Mouse (Mus musculus) MEL (cell line): ENCODE measurements around the gene Kcna3. TPM values are rescaled to one million over a fixed set of nuclear protein-coding genes. Genes with fewer than 3 reads are reported as not detected.

ENCODE experiments used
- DNase-seq: peaks from one replicate; pipeline ENCODE4 v3.0.0; 2011; ENCODE audit warnings: low read depth, low spot score
- H3K27ac ChIP-seq: 2 replicates; pipeline ENCODE4 v1.5.1; 2012; ENCODE audit warnings: low read depth, mild to moderate bottlenecking, control low read depth, low read length, moderate library complexity; ENCODE audit not compliant: control insufficient read depth
- H3K27me3 ChIP-seq, 2 experiments: fragments of 150-350 bp in 1 of 2; sonication (generic) in 1 of 2; 2 replicates each; pipeline ENCODE4 v1.6.1; 2012; ENCODE audit warnings: low read length in 2 of 2, mild to moderate bottlenecking in 2 of 2, improper control_type of control experiment in 1 of 2, moderate library complexity in 1 of 2; ENCODE audit not compliant: insufficient read depth in 2 of 2, control insufficient read depth in 1 of 2
- H3K36me3 ChIP-seq, 2 experiments: 2 replicates each; pipeline ENCODE4 v1.6.1; 2012 to 2014; ENCODE audit warnings: low read length in 2 of 2, improper control_type of control experiment in 1 of 2, inconsistent platforms in 1 of 2, mild to moderate bottlenecking in 1 of 2; ENCODE audit not compliant: insufficient read depth in 2 of 2, control insufficient read depth in 1 of 2
- H3K4me1 ChIP-seq, 2 experiments: fragments of 150-350 bp in 1 of 2; sonication (generic) in 1 of 2; 2 replicates each; pipeline ENCODE4 v1.6.1; 2012; ENCODE audit warnings: low read length in 2 of 2, improper control_type of control experiment in 1 of 2, mild to moderate bottlenecking in 1 of 2; ENCODE audit not compliant: insufficient read depth in 2 of 2, control insufficient read depth in 1 of 2
- H3K4me3 ChIP-seq, 2 experiments: fragments of 150-350 bp in 1 of 2; sonication (generic) in 1 of 2; 2 replicates each; pipeline ENCODE4 v1.5.1; 2012; ENCODE audit warnings: low read depth in 2 of 2, low read length in 2 of 2, mild to moderate bottlenecking in 2 of 2, moderate library complexity in 2 of 2, control low read depth in 1 of 2, improper control_type of control experiment in 1 of 2; ENCODE audit not compliant: control insufficient read depth in 1 of 2, insufficient read depth in 1 of 2
- H3K79me2 ChIP-seq: 2 replicates; pipeline ENCODE4 v1.6.1; 2012; ENCODE audit warnings: mild to moderate bottlenecking, low read length, moderate library complexity; ENCODE audit not compliant: control insufficient read depth, poor library complexity, insufficient read depth
- H3K9ac ChIP-seq: 2 replicates; pipeline ENCODE4 v1.6.1; 2012; ENCODE audit warnings: low read depth, mild to moderate bottlenecking, control low read depth, low read length, moderate library complexity; ENCODE audit not compliant: control insufficient read depth, poor library complexity, severe bottlenecking
- H3K9me3 ChIP-seq: fragments of 150-350 bp; sonication (generic); replicated peaks from 2 replicates; pipeline ENCODE4 v1.6.1; 2012; ENCODE audit warnings: mild to moderate bottlenecking, low read length, improper control_type of control experiment, moderate library complexity; ENCODE audit not compliant: insufficient read depth
- CTCF ChIP-seq, 3 experiments: IDR thresholded peaks in 2 of 3; conservative IDR thresholded peaks in 1 of 3; 2 replicates each; pipeline ENCODE4 v1.5.1; 2011 to 2012; ENCODE audit warnings: low read length in 3 of 3, low read depth in 2 of 3, mild to moderate bottlenecking in 2 of 3, improper control_type of control experiment in 1 of 3, inconsistent platforms in 1 of 3, mixed read lengths in 1 of 3, moderate library complexity in 1 of 3; ENCODE audit not compliant: control insufficient read depth in 1 of 3, insufficient read depth in 1 of 3, poor library complexity in 1 of 3, severe bottlenecking in 1 of 3
- GABPA ChIP-seq: IDR thresholded peaks from 2 replicates; pipeline ENCODE4 v1.6.1; 2012; ENCODE audit warnings: low read depth, mild to moderate bottlenecking, inconsistent platforms, low read length, improper control_type of control experiment, moderate library complexity
- GATA1 ChIP-seq: IDR thresholded peaks from 2 replicates; pipeline ENCODE4 v1.6.1; 2011; ENCODE audit warnings: low read depth, low read length, improper control_type of control experiment
- TAL1 ChIP-seq: IDR thresholded peaks from 2 replicates; pipeline ENCODE4 v1.6.1; 2012; ENCODE audit warnings: mild to moderate bottlenecking, inconsistent platforms, low read length, moderate library complexity, mixed read lengths
- USF2 ChIP-seq, 2 experiments: IDR thresholded peaks; 2 replicates each; pipeline ENCODE4 v1.6.1; 2011 to 2012; ENCODE audit warnings: improper control_type of control experiment in 2 of 2, low read length in 2 of 2, borderline replicate concordance in 1 of 2, inconsistent platforms in 1 of 2, low read depth in 1 of 2, mild to moderate bottlenecking in 1 of 2; ENCODE audit not compliant: insufficient read depth in 1 of 2
- ZC3H11A ChIP-seq: IDR thresholded peaks from 2 replicates; pipeline ENCODE4 v1.6.1; 2012; ENCODE audit warnings: low read depth, mild to moderate bottlenecking, inconsistent platforms, low read length, improper control_type of control experiment
- ZKSCAN1 ChIP-seq: IDR thresholded peaks from 2 replicates; pipeline ENCODE4 v1.6.1; 2012; ENCODE audit warnings: low read depth, mild to moderate bottlenecking, inconsistent platforms, low read length, improper control_type of control experiment, moderate library complexity
- ZMIZ1 ChIP-seq: IDR thresholded peaks from 2 replicates; pipeline ENCODE4 v1.6.1; 2012; ENCODE audit warnings: low read depth, mild to moderate bottlenecking, inconsistent platforms, low read length, improper control_type of control experiment, moderate library complexity
- ZNF384 ChIP-seq: IDR thresholded peaks from 2 replicates; pipeline ENCODE4 v1.6.1; 2012; ENCODE audit warnings: low read depth, mild to moderate bottlenecking, inconsistent platforms, low read length, improper control_type of control experiment
- polyA plus RNA-seq, 2 experiments: library from polyadenylated mRNA; stranded (reverse) in 1 of 2; unstranded in 1 of 2; fragments of >175 nt in 1 of 2; fragments of >200 nt in 1 of 2; gene quantifications; 2 replicates each; pipeline versions ENCODE4 v1.2.1 to v1.2.4; 2012; ENCODE audit warnings: low replicate concordance in 2 of 2, low read depth in 1 of 2; ENCODE audit not compliant: insufficient read length in 2 of 2, insufficient read depth in 1 of 2, missing spikeins in 1 of 2
- total RNA-seq: library from RNA; depleted of rRNA; stranded (reverse); fragments of 300-350 nt; gene quantifications from 2 replicates; pipeline ENCODE4 v1.2.3, GENCODE M21; 2012

The Kcna3 gene
- total and polyA plus RNA-seq, 3 experiments, result not detected

GRCm38 (mm10) chr3:107065510-107066095 lies 29.6 kb downstream of the Kcna3 start:
- H3K9ac ChIP-seq, result no peak overlapping the region
- no peaks in the 10 kb centered on the region; a peak in 1 of 4 replicates for H3K4me1 ChIP-seq
- TF ChIP-seq TAL1, result no peak
- no peak for TF ChIP-seq ZMIZ1
- TF ChIP-seq, all 39 proteins: peak for 0
- Histone ChIP-seq H3K36me3 (no peaks in the 10 kb centered on the region), H3K27ac (no peak overlapping the region), H3K9me3 (no peaks in the 10 kb centered on the region), H3K27me3 (no peaks in the 10 kb centered on the region), H3K4me3 (no peak overlapping the region), H3K79me2 (no peaks in the 10 kb centered on the region)
- no peak for DNase-seq

GRCm38 (mm10) chr3:107066165-107066850 lies 30.3 kb downstream of the Kcna3 start:
- no peaks in the 10 kb centered on the region for H3K36me3 ChIP-seq
- no peak overlapping the region for H3K27ac ChIP-seq
- H3K9ac ChIP-seq, result no peak overlapping the region
- H3K27me3 ChIP-seq, result no peaks in the 10 kb centered on the region
- H3K79me2 ChIP-seq, result no peaks in the 10 kb centered on the region
- TF ChIP-seq USF2 (IDR thresholded peaks at IDR 0.05; ENCODE audit: borderline replicate concordance in 1 of 2, insufficient read depth in 1 of 2, low read depth in 1 of 2, low read length in 2 of 2) (no peak), ZC3H11A (no peak)
- no peak for DNase-seq
- no peaks in the 10 kb centered on the region for H3K9me3 ChIP-seq
- H3K4me3 ChIP-seq, result no peak overlapping the region
- no peaks in the 10 kb centered on the region; a peak in 1 of 4 replicates for H3K4me1 ChIP-seq

GRCm38 (mm10) chr3:107067245-107067644 lies 31.3 kb downstream of the Kcna3 start:
- Histone ChIP-seq H3K27ac (no peak overlapping the region), H3K9me3 (no peaks in the 10 kb centered on the region), H3K9ac (no peak overlapping the region), H3K27me3 (no peaks in the 10 kb centered on the region), H3K4me3 (no peak overlapping the region), H3K36me3 (no peaks in the 10 kb centered on the region), H3K4me1 (no peaks in the 10 kb centered on the region; a peak in 1 of 4 replicates), H3K79me2 (no peaks in the 10 kb centered on the region)
- DNase-seq, result no peak
- no peak for TF ChIP-seq ZKSCAN1

GRCm38 (mm10) chr3:107073863-107074262 lies 37.9 kb downstream of the Kcna3 start:
- no peaks in the 10 kb centered on the region for H3K27me3 ChIP-seq
- H3K79me2 ChIP-seq, result no peaks in the 10 kb centered on the region
- DNase-seq, result no peak
- no peak overlapping the region for H3K27ac ChIP-seq
- H3K9ac ChIP-seq, result no peak overlapping the region
- no peaks in the 10 kb centered on the region for H3K4me1 ChIP-seq
- TF ChIP-seq GATA1, result no peak
- TF ChIP-seq ZNF384, result no peak
- TF ChIP-seq CTCF (IDR thresholded peaks at IDR 0.05 in 2 of 3, conservative IDR thresholded peaks at IDR 0.05 in 1 of 3; ENCODE audit: control insufficient read depth in 1 of 3, insufficient read depth in 1 of 3, low read depth in 2 of 3, low read length in 3 of 3, poor library complexity in 1 of 3, severe bottlenecking in 1 of 3), result no peak
- TF ChIP-seq GABPA, result no peak
- H3K9me3 ChIP-seq, result no peaks in the 10 kb centered on the region
- H3K36me3 ChIP-seq, result no peaks in the 10 kb centered on the region
- no peak overlapping the region for H3K4me3 ChIP-seq
